Mouse (Mus musculus) ovary, postnatal 10 days (tissue): ENCODE measurements around the gene Pigv.

Source experiments
- DNase-seq: peaks from one replicate; pipeline ENCODE4 v3.0.0; 2022; ENCODE audit warnings: low spot score

The Pigv gene

DNA sequence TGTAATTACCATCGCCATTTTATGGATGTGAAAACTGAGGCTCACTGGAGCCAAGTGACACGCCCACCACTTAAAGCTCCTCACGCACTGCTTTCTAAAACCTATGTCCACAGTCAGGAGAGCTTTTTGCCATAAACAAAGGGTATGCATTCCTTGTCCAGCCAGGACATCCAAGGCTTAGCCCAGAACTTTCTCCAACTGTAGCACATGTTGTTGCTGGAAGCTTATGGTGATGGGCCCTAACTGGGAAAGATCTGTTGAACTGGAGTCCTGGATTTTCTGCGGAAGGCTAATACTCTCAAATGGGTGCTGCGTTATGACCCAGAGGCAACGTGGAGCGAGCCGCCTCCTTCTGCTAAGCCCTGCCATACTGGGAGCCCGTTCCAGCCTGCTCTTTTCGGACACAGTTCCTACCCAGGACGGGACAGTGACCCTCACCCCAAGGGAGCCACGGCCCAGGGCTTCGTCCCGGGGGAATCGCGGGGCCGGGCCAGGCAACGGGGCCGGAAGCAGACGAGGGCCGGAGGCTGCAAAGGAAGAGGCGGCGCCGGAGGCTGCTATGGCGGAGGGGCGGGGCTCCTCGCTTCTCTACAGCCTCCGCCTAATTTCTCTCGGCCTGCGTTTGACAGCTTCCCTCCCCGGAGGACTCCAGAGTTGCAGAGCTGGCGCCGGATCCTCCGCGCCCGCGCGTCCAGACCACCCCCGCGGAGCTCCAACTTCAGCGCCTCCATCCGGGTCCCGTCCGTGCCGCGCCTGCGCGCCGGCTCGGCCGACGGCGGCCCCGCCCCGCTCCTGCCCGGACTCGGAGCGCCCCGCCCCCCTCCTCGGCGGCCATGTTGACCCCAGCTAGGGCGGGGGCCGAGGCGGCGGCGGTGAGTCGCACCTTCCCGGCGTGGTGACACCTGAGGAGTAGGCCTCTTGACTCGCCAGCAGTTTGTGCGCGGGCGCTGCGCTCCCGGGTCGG lies at the start of gene Pigv:
TSS of gene Pigv (minus strand) at position 767 of the 964 bp plus-strand sequence.
- DNase-seq: peak; percentile 94

DNA sequence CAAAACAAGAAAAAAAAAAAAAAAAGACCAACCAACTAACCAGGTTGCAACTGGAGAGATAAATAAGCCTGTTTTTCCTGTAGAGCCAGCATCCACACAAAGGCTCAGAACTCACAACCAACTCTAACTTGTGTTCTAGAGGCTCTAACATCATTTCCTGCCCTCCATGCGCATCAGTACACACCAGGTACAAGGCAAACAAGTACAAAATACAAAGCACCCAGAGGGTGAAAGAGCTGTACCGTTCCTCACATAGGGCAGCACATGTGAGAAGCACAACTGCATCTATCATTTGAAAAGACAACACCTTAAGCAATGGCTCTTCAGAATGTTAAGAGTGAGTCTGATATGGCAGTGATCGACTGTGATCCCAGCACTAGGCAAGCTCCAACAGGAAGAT lies 47.3 kb upstream of the Pigv start:
- DNase-seq: no peak

DNA sequence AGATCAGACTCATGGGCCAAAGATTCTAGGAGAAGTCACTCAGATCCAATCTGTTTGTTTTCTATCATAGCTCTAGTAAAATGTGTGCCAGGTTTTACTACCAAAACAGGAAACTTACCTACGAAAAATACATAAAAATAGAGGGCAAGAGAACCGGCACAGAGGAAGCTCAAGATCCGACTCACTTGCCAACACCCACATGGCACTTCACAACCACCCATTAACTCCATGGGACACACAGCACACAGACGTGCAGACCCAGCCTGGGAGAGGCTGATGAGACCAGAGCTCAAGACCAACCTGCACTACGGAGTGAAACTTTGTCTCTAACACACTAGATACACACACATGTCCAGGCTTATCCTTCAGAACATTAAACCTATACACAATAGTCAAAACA lies 40.3 kb upstream of the Pigv start:
- DNase-seq: no peak

DNA sequence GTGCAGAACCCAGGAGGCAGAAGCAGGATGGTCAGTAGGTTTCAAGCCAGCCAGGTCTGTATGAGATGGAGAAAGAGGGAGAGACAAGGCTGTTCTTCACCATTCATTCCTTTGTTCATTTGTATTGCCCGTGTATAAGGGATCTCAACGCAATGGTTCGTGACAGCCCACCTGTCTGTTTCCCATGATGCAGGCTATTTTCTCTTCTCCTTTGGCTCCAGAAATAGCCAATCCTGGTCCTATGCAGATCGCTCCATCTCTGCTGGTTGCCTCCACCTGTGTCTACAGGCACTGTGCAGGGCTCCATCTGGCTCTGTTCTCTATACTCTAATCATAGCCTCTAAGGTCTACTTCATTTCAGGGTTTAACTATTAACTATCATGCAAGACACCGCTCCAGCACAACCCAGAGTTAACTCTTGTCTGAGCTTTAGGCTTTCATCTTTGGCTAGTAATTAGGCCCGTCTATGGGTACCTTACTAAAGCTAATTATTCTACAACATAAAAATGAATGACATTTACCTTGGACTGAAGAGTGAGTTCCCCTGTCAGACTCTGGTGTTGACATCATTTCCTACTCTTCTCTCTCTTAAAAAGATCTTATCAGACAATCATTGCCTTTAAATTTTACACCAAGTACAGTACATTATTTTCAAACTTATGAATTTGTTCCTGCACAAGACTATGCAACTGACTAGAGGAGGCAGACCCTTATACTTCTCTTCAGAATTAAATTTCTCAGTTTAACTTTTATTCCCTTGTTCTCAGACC lies 39.0 kb upstream of the Pigv start:
- no peak for DNase-seq

DNA sequence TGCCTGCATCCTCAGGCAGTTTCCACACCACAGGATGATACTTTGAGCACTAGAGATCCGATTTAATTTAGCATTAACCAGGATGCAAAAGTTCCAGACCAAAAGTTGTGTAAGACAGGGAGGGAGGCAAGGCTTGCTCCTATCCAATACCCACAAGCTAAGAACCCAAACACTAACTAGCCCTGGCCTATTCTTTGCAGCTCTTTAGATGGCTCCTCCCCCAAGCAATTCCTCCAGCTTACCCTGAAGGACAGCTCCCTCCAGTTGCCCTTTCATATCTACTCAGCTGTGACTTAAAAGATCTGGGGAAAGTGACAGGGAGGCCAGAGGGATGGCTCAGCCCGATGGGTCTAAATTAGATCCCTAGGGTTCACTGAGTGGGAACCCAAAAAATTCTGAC lies 36.9 kb upstream of the Pigv start:
- no peak for DNase-seq

DNA sequence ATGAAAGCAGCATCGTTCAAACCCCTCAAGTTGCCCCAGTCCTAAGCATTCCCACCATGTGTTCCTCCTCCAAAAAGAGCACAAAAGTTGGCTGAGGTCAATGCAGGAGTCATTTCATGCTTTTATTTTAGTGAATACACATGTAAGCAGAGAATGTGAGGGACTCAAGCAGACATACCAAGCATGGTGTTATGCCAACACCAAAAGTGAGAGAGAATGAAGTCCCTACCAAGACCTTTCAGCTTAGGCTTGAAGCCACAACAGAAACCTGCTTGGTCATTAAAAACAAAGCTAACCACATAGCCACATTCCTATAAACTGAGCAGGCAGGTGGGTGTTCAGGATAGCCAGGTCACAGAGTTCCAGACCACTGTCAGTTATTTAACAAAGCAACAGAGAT lies 35.0 kb upstream of the Pigv start:
- no peak for DNase-seq

DNA sequence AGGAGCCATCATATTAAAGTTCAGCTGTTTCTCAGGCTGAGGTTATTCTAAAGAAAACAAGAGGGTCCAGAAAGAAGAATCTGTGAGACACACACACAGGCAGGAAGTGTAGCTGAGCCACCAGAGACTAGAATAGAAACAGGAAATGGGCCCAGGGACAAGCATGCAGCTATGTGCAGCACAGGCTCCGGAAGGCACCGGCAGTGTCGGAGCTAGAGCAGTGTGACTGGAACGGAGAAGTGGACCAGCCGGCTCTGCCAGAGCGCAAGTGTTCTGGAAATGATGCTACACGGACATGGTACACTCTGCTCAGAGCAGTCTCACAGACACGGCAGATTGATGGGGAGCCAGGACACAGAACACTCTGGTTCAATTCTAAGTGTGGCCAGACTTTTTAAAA lies 34.5 kb upstream of the Pigv start:
- no peak for DNase-seq

DNA sequence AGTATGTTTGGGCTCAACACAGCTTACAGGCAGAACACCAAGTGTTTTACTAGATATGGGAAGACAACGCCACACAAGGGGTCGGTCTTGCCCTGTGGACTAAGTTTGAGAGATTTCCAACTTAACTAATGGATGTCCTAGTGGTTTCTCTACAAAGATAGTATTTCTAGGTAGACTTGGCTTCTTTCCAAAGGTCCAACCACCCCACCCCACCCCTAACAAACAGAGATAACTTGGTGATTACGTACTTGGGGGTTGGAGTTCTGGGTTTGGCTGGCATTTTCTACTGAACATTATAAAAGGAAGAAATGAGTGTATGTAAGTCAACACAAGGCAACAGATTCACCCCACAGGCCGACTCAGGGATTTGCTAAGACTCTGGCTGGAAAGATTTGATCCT lies 32.6 kb upstream of the Pigv start:
- no peak for DNase-seq

DNA sequence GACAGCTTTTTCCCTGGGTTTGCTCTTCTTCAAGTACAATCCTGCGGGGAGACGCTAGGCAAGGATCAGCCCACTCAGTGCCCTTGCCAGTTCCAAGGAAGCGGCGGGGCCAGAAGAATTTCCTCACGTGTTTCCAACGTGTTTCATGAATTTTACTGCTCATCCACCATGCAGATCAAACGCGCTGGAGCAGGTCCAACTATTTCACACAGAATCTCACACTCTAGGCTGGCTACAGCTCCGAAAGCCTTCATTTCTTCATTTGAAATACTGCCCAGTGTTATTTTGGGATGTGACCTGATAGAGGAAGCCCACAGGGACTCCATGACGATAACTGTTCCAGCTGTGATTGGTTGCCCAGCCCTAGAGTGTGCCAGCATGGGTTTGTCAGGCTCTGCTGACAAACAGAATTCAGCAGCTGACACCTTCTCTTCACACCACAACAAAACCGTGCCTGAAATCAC lies 28.5 kb upstream of the Pigv start:
- DNase-seq: no peak

DNA sequence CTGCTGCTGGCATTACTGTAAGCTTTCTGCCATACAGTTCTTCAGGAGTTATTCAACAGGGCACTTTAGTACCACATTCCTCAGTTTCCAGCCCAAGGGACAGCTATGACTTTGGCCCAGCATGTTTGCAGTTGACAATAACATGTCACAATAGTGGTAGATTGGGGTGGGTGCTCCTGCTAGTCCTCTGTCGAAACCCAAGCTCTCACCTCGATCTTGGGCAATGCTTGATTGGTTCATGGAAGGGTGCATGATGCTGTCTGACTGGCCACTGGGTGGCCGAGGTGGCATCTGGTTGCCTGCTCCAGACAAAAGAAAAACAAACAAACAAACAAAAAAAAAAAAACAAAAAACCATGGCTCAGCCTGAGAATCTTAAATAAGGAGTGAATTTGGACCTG lies 22.9 kb upstream of the Pigv start:
- no peak for DNase-seq

DNA sequence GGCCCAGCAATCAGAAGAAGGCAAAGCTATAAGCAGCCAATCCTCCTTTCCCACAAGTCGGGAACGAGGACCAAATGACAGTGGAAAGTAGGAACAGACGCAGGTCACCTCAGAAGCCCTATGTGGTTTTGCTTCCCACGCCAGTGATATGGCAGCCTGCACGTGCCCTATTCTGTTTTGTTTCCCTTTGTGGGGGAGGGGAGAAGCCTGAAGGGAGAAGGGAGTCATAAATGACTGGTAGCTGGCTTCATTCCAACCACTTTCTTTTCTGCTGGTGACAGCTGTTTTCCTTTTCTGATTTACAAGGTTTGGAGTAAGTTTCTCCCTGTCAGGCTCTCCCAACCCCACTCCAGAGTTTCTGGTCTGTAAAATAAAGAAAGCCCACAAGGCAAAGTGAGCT lies 17.8 kb upstream of the Pigv start:
- DNase-seq: no peak

DNA sequence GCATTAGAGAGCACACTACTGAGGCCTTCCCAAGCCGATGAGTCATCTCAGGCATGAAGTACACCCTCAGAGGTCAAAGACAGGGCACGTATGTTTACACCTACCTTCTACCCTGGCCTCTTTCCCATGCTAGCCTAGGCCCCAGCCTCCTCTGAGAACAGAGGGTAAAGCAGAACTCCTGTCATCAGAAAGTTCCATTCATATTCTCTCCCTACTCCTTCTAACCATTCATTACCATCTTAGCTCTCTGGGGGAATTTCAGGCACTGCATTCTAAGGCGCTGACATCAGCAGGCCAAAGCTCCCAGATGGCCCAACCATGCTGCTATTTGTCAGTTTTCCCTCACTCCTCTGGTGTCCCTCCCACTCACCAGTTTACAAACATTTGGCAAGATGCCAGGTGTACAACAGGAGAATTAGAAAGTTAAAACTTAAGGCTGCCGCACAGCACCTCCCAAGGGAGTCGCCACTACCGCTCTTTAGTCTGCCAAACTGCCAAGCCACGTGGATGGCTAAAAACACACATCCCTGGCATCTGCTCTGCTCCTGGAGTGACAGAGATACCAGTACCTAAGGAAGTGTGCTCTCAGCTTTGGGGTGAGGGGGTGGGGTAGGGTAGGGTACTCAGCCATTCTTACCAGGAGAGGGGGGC lies 16.1 kb upstream of the Pigv start:
- DNase-seq: no peak

DNA sequence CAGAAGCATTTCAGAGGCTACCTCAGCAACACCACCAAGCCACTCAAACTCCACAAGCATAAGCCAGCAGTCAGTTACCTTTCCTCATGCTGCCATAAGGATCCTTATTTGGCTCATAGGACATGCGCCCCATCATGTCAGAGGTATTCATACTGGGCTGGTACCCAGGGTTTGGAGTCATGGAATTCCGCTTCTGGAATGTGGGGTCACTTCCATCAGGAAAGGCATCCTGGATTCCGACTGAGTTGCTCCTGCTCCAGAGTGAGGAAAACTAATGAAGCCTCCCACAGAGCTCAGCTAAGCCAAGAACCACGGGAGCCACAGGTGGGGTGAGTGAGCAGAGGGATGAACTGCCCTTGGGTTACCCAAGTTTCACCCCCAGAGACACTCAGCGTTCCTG lies 14.7 kb upstream of the Pigv start:
- DNase-seq: no peak

DNA sequence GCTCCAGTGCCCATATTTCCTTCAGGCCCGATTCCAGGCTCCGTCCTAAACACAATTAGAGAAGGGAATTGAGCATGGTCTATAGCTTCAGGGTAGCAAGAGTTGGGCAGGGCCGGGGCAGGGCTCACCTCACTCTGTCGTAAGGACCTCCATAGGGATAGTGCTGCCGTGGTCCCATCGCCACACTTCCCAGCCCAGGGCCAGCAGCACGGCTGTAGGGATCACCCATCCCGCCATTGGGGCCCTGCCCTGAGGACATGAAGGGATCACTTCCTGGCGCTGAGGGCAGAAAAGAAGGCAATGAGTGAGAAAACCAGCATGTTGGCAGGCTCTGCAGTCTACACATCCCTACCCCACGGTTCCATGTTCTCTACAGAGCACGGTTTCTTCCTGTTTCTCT lies 14.1 kb upstream of the Pigv start:
- no peak for DNase-seq

DNA sequence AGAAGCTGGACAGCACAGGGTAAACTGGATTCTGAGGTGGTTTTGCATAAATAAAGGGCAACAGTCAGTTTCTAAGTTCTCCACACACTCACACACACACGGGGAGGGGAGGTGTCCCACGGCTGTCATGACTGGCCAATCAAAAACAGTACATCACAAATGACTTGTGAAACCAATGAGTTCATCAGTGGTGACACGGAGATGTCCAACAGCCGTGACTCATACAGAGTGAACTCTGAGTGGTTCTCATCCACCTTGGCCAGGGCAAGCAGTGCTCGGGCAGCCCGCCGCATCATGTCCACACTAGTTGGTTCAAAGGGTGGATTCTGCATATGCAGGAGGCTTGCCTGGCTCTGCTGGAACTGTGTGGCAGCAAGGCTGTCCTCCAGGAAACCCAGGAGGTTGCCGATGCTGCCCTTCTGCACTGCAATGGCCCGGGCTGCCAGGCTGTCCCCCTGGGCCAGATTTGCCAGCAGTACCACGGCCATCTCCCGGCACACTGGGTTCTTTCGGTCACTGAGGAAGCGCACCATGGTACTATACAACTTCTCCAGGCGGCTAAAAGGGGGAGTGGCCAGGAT lies 7.8 kb upstream of the Pigv start:
- DNase-seq: no peak

DNA sequence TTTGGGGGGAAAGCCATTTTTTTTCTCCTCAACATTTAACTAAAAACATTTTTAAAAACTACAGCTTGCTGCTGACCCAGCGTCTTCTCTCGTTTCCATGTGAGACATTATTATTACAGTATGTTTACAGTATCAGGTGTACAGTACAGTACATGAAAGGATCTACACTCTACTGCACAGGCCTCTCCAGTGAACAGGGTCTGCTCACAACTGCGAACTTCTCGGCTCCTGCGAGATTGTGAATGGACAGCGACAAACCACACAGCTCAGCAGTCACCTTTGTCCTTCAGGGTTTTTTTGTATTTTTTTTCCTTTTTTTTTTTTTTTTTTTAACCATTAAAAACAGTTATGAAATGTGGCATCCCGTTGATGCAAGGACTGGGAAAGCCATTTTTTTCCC lies 7.2 kb upstream of the Pigv start:
- DNase-seq: no peak

DNA sequence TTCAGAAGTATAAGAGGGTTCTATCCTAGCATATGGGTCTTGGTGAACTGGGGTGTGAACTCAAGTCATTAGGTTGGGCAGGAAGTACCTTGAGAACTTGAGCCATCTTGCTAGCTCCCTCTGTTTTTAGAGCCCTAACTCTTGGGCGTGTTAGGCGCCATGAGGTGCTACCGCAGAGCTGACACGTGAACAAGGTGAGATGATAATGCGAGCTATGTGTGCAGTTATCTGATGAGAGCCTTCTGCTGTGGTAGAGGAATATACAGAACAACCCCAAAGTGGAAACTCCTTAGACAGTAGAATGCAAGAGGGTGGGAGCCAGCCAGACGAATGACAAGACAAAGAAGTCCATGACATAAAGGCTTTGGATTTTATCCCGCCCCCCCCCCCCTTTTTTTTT lies 4.8 kb upstream of the Pigv start:
- DNase-seq: no peak

DNA sequence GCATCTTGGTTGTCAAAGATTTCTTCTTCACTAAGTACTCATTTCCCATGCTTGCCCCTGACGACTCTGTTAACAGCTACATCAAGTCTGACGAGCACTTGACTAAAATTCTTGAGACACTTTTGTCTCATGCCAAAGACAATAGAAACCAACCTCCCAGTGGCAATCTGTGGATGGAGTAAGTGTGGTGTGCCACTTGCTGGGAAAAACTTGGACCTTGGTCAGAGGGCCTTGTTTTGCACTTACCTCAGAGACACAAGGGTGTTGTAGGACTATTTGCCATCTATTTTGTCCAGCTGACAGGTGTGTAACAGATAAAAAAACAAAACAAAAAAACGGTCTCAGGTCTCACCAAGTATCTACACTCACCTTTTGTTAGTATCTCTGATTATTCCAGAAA lies 3.7 kb upstream of the Pigv start:
- no peak for DNase-seq

DNA sequence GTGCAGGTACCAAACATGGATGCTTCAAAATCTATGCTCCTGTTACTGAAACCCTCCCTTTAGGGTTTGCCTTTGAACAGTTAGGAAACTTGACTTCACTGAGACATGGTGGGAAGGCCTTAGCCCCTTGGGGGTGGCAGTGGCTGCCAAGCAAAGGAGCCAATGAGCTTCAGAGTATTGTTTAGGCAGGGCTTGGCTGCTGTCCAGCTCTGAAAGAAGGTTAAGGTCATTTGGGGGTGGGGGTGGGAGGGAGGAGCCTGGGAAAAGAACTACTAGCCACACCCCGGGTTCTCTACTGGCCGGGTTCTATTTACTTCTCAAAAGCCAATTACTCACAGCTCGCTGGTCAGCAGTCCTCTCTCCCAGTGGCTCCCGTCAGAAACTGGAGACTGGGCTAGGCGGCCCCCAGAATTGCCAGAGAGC lies 3.2 kb upstream of the Pigv start:
- DNase-seq: no peak

DNA sequence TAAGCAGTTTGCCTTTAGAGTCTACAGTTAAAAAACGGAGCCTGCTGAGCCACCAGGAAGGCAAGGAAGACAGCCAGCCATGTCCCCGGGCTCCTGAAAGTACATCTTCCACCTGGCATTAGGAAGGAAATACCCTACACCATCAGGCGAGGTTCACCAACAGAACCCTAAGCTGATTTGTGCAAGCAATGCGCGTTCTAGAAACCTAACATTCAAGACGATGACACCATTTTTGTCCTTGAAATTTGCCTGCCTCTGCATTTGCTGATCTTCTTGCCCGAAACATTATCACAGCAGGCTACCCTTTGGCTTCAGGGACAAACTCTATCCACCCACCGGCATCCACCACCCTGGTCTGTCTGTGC lies 1.9 kb upstream of the Pigv start:
- no peak for DNase-seq

DNA sequence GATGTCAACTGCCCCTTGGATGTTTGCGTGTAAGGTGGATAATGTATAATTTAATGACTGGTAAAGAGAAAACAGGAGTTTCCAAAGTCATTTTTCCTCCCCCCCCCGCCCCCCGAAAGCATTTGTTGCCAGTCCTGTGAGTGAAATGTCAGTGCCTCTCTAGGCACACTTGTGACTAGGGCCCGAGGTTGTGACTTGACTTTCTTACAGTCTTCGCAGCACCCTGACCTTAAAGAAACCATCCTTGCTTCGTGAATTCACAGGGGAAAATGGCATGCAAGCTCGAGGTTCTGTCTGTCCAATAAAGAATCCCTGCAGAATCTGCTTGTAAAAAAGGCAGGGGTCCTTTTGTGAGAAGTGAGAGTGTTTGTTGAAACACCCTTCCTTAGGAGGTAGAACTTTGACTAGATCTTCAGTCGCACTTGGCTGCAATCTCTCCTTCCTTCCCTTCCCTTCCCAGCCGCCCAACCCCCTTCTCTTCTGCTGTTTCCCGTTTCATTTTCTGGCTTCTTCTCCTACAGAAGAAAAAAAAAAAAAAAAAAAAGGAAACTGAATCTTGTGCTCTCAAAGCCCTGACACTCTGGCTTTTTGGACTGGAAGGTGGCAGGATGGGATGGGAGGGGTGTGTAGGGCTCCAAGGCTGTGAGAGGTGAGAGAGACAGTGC lies 1.4 kb upstream of the Pigv start:
- DNase-seq: no peak
